Mouse (Mus musculus) forebrain, embryonic 16.5 days (tissue): ENCODE data around the gene Gm4297. TPM values are rescaled to one million over a fixed set of nuclear protein-coding genes. Genes with fewer than 3 reads are reported as not detected.
"Not testable (repeated sequence)": the region's sequence is repeated elsewhere in the genome, so short reads cannot be mapped to it uniquely, and the experiment has no call there.

Experiments used
- ATAC-seq: fragments of 200-750 bp; cut with Nextera tagmentation; 2 replicates; pipeline ENCODE4 v1.8.0; 2017; ENCODE audit warnings: mild to moderate bottlenecking, moderate library complexity
- H3K27ac ChIP-seq: fragments of 300-500 bp; sonication (generic); 2 replicates; pipeline ENCODE4 v1.5.1; 2014; ENCODE audit warnings: low read length, control low read depth
- H3K27me3 ChIP-seq: fragments of 300-500 bp; sonication (generic); replicated peaks from 2 replicates; pipeline ENCODE4 v1.6.1; 2014; ENCODE audit warnings: low read length; ENCODE audit not compliant: control insufficient read depth, insufficient read depth
- H3K36me3 ChIP-seq: fragments of 300-500 bp; sonication (generic); 2 replicates; pipeline ENCODE4 v1.6.1; 2014; ENCODE audit not compliant: control insufficient read depth, insufficient read depth
- H3K4me1 ChIP-seq: fragments of 300-500 bp; sonication (generic); replicated peaks from 2 replicates; pipeline ENCODE4 v1.6.1; 2014; ENCODE audit warnings: low read length; ENCODE audit not compliant: control insufficient read depth, insufficient read depth
- H3K4me2 ChIP-seq: fragments of 300-500 bp; sonication (generic); 2 replicates; pipeline ENCODE4 v1.6.1; 2014; ENCODE audit warnings: mild to moderate bottlenecking, low read length, control low read depth
- H3K4me3 ChIP-seq: fragments of 300-500 bp; sonication (generic); replicated peaks from 2 replicates; pipeline ENCODE4 v1.5.1; 2014; ENCODE audit warnings: mild to moderate bottlenecking, low read length, control low read depth
- H3K9ac ChIP-seq: fragments of 300-500 bp; sonication (generic); replicated peaks from 2 replicates; pipeline ENCODE4 v1.6.1; 2014; ENCODE audit warnings: low read depth, low read length, control low read depth
- H3K9me3 ChIP-seq: fragments of 300-500 bp; sonication (generic); 2 replicates; pipeline ENCODE4 v1.6.1; 2016; ENCODE audit warnings: low read length; ENCODE audit not compliant: control insufficient read depth
- WGBS: fragments of 180-500 bp; shearing (Covaris S2); extraction: QIAGEN DNeasy Blood & Tissue Kit; methylation state at CpG from one replicate; pipeline ENCODE4 v1.1.7; 2014; 5-methylcytosine and 5-hydroxymethylcytosine counted together
- microRNA-seq: library from miRNA; unstranded; fragments of <30 nt; microRNA quantifications from one replicate; pipeline ENCODE4, GENCODE M21; 2017
- polyA plus RNA-seq: library from polyadenylated mRNA; unstranded; fragments of >200 nt; fragmentation: Nextera tagmentation; extraction: Ambion mirVana; gene quantifications from 2 replicates; pipeline ENCODE4 v1.2.1, GENCODE M21; 2015

Gm4297 gene
- polyA plus RNA-seq: not detected in 2 replicates

DNA sequence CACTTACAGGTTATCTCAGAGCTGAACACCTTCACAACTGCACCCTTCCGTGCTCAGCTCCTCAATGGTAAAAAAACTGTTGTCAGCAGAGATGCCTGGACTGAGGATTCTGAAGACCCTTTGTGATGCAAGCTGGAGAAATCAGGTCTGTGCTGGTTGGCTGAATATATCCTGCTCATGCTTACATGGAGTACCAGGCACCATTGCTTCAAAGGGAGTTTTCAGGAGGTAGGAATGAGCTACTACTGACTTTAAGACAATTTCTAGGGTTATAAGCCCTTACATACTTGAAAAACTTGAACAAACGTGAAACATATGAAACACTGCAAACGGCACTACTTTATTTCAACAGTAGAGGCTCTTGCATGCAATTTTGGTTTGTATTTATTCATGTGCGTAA is at the start of gene Gm4297:
Gm4297 (minus strand) TSS at position 101 of the 400 bp plus-strand sequence.
- not testable (repeated sequence) for H3K4me3 ChIP-seq, H3K36me3 ChIP-seq, H3K9ac ChIP-seq, H3K27ac ChIP-seq, H3K9me3 ChIP-seq, H3K4me1 ChIP-seq, H3K27me3 ChIP-seq, H3K4me2 ChIP-seq, ATAC-seq
- WGBS: 69% methylated on average over 4 of the region's 4 CpGs

Small RNA genes within 50 kb of the gene (microRNA-seq; reads per million reads assigned to microRNA genes)
- gene Gm27839: not detected
- not detected for gene Gm27910

Other genes starting within 250 kb of the Gm4297 start
- gene Gm5934, start 74.1 kb downstream of the Gm4297 start, polyA plus RNA-seq: not detected in 2 replicates
- not detected in 2 replicates for gene Gm5935, start 200.3 kb upstream of the Gm4297 start, polyA plus RNA-seq